Mouse (Mus musculus) heart, adult 2 months (tissue): ENCODE data around the gene Smim20. TPM values are rescaled to one million over a fixed set of nuclear protein-coding genes. Genes with fewer than 3 reads are reported as not detected.

Experiments
- DNase-seq, 2 experiments: peaks; one replicate each; pipeline ENCODE4 v3.0.0; 2021
- H3K27ac ChIP-seq: fragments of 200-600 bp; 2 replicates; pipeline ENCODE4 v1.8.1; 2022
- H3K27me3 ChIP-seq: fragments of 200-500 bp; 2 replicates; pipeline ENCODE4 v1.6.1; 2012; ENCODE audit warnings: mild to moderate bottlenecking, low read length, inconsistent platforms, mixed read lengths; ENCODE audit not compliant: control insufficient read depth, insufficient read depth
- H3K36me3 ChIP-seq: fragments of 200-500 bp; 2 replicates; pipeline ENCODE4 v1.6.1; 2012; ENCODE audit warnings: low read length, inconsistent platforms; ENCODE audit not compliant: control insufficient read depth, insufficient read depth
- H3K4me1 ChIP-seq: fragments of 200-500 bp; 2 replicates; pipeline ENCODE4 v1.6.1; 2011; ENCODE audit warnings: low read length; ENCODE audit not compliant: control insufficient read depth, insufficient read depth
- H3K4me3 ChIP-seq: fragments of 200-600 bp; 2 replicates; pipeline ENCODE4 v1.8.1; 2022
- H3K79me2 ChIP-seq: fragments of 200-500 bp; replicated peaks from 2 replicates; pipeline ENCODE4 v1.6.1; 2012; ENCODE audit warnings: mild to moderate bottlenecking, inconsistent platforms, low read length, moderate library complexity, mixed read lengths; ENCODE audit not compliant: control insufficient read depth, insufficient read depth
- H3K9ac ChIP-seq: fragments of 200-500 bp; 2 replicates; pipeline ENCODE4 v1.6.1; 2012; ENCODE audit warnings: low read depth, mild to moderate bottlenecking, control low read depth, inconsistent platforms, low read length, mixed read lengths
- CTCF ChIP-seq: fragments of 200-600 bp; IDR thresholded peaks from 2 replicates; pipeline ENCODE4 v1.8.1; 2022; ENCODE audit warnings: antibody characterized with exemption, mild to moderate bottlenecking, moderate library complexity
- EP300 ChIP-seq: fragments of 200-500 bp; IDR thresholded peaks from 2 replicates; pipeline ENCODE4 v1.6.1; 2011; ENCODE audit warnings: low read depth, low read length, control low read depth; ENCODE audit not compliant: insufficient read depth
- POLR2A ChIP-seq: fragments of 200-500 bp; IDR thresholded peaks from 2 replicates; pipeline ENCODE4 v1.6.1; 2011; ENCODE audit warnings: mild to moderate bottlenecking, low read depth, low read length, control low read depth; ENCODE audit not compliant: insufficient read depth
- WGBS: fragments of 180-500 bp; shearing (Covaris S2); methylation state at CpG from one replicate; pipeline ENCODE4 v1.1.7; 2018; 5-methylcytosine and 5-hydroxymethylcytosine counted together
- intact Hi-C: fragments of 180-260 bp; cut with DNase I; formaldehyde crosslinking; loops from one replicate; pipeline ENCODE4 v1.15.1; 2025
- polyA plus RNA-seq: library from polyadenylated mRNA; depleted of rRNA; stranded (reverse); fragments of >200 nt; gene quantifications from 2 replicates; pipeline ENCODE4 v1.2.3, GENCODE M21; 2012
- total RNA-seq, 2 experiments: library from RNA; stranded (reverse); gene quantifications; 2 replicates each; pipeline ENCODE4 v1.2.3; 2021

The Smim20 gene
- total and polyA plus RNA-seq, 3 experiments, result 92.3 to 115 (median 100.0) TPM

DNA sequence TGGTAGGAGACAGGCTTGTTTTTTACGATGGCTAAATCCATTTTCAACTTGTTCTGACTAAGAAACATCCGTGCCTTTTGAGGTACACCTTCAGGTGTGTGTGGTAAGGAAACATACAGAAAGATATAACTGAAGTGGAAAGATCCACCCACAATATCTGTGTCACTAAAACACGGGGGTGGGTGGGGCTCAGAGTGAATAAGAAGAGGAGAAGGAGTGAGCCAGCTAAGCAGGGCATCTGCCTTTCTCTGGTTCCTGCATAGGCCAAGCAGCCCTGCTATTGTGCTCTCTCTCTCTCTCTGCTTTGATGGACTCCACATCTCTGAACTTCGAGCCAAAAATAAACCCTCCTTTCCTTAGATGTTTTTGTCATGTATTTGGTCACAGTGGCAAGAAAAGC lies 38.1 kb downstream of the Smim20 start:
- H3K36me3 ChIP-seq, result no peaks in the 10 kb centered on the region
- H3K79me2 ChIP-seq, result no peaks in the 10 kb centered on the region
- intact Hi-C loops, result no loop called here
- no peaks in the 10 kb centered on the region for H3K27me3 ChIP-seq
- 54% methylated on average over 4 of the region's 4 CpGs for WGBS
- H3K9ac ChIP-seq, result no peak overlapping the region
- H3K4me3 ChIP-seq, result no peak overlapping the region
- no peak overlapping the region for H3K27ac ChIP-seq
- DNase-seq, result no peak
- no peak for TF ChIP-seq CTCF
- no peak for TF ChIP-seq EP300
- no peak for TF ChIP-seq POLR2A
- H3K4me1 ChIP-seq, result no peaks in the 10 kb centered on the region

DNA sequence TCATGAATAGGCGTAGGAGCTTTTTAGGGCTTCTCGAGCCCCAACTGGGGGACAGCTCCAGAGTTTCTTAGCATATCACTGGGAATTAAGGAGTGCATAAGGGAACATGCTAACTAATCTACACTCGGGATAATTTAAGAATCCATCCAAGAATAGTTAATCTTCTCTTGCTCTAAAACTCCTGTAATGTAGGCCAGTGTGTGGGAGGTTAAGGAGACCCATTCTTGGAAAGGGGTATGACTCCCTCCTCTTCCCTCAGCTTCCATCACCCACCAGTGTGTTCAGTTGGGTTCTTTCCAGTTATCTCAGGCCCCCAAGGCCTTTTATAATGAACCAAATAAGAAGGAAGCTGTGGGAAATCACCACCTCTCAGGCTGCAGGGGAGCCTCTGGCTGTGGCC lies 40.0 kb downstream of the Smim20 start:
- Histone ChIP-seq H3K9ac (no peak overlapping the region), H3K27me3 (no peaks in the 10 kb centered on the region), H3K4me3 (no peak overlapping the region), H3K36me3 (no peaks in the 10 kb centered on the region), H3K79me2 (no peaks in the 10 kb centered on the region), H3K27ac (no peak overlapping the region), H3K4me1 (no peaks in the 10 kb centered on the region)
- TF ChIP-seq POLR2A (no peak), EP300 (no peak), CTCF (no peak)
- intact Hi-C loops, result no loop called here
- DNase-seq, result no peak
- WGBS, result 83% methylated on average over 3 of the region's 3 CpGs

DNA sequence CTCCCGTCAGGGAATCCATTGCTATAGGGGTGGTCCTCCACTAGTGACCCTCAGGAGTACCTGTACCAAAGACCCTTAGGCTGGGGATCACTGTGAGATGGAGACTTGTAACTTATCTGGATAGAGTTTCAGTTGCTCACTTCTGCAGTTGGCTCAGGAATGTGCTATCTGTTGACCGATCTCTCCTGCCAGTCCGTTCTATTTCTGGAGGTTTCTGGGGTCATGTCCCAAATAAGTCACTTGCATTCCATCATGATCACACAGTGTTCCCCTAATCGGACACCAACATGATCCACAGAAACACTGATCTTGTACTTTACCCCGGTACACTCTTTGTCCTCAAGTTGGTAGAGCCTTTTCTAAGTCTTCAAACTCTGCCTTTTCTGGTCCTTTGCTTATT lies 40.6 kb downstream of the Smim20 start:
- H3K9ac ChIP-seq, result no peak overlapping the region
- TF ChIP-seq POLR2A (no peak), CTCF (no peak), EP300 (no peak)
- no peaks in the 10 kb centered on the region for H3K36me3 ChIP-seq
- intact Hi-C loops, result no loop called here
- H3K4me3 ChIP-seq, result no peak overlapping the region
- no peak overlapping the region for H3K27ac ChIP-seq
- no peak for DNase-seq
- H3K4me1 ChIP-seq, result no peaks in the 10 kb centered on the region
- no peaks in the 10 kb centered on the region for H3K79me2 ChIP-seq
- no peaks in the 10 kb centered on the region for H3K27me3 ChIP-seq
- WGBS, result 71% methylated on average over 5 of the region's 5 CpGs

DNA sequence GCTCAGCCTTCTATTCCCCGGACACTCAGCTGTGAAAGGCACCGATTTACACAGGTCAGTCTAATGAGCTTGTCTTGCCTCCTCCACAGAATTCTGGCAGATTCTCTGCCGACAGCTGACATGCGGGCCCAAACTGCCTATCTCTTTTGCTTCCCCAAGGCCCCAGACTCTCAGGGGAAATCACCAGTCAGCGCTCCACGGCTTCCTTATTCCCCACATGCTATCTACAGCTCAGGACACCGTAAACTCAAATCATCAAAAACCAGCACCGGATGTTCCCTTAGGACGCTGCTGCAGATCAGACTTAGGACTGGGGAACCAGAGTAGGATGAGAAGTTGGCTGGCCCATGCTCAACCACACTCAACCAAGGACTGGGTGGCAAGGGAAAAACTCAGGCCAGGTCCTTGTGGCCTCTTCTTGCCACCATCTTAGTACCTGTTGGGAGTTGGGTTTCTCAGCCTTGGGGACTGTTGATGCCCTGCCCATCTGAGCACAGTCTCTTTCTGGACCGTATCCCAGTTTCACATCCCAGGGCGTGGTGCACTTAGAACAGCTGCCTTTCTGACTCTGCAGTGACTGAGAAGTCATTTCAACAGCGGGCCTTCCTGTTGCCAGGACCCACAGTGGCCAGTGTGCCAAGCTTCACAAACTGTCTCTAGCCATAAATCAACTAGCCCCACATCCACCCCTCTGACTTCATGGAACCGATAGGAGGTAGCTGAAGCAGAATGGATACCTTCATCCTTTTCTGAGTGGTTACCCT lies 47.7 kb downstream of the Smim20 start:
- WGBS, result 71% methylated on average over 13 of the region's 13 CpGs
- Histone ChIP-seq H3K4me1 (no peaks in the 10 kb centered on the region), H3K36me3 (no peaks in the 10 kb centered on the region), H3K9ac (no peak overlapping the region), H3K4me3 (no peak overlapping the region), H3K27ac (no peak overlapping the region), H3K27me3 (no peaks in the 10 kb centered on the region), H3K79me2 (no peaks in the 10 kb centered on the region)
- intact Hi-C loops, result loop anchor here (5.0 kb wide), 1 partner anchor 42 kb away; no protein-coding TSS in a partner anchor
- TF ChIP-seq CTCF (no peak), POLR2A (no peak), EP300 (no peak)
- DNase-seq, result peak; percentile 36 to 65

DNA sequence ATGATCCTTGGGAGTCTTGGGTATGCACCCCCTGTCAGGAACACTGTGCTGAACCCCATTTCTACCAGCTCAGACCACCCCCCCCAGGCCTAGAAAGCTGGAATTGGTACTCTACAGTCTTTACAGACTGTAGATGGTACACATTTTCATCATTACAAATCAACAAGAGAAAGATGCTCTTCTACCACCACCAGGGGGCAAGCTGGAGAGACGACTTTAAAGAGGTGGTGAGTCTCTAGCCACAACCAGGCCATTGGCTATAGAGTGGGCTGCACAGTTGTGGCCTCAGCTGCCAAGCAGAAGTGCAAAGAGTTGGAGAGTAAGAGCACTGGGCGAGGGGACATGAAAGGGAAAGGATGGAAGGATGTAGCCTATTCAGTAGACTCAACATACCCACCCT lies 48.9 kb downstream of the Smim20 start:
- no peaks in the 10 kb centered on the region for H3K27me3 ChIP-seq
- no peak for DNase-seq
- no peak overlapping the region for H3K4me3 ChIP-seq
- no peaks in the 10 kb centered on the region for H3K79me2 ChIP-seq
- H3K9ac ChIP-seq, result no peak overlapping the region
- TF ChIP-seq CTCF (peak; percentile 23), POLR2A (no peak)
- 63% methylated on average over 2 of the region's 2 CpGs for WGBS
- no peaks in the 10 kb centered on the region for H3K4me1 ChIP-seq
- no peaks in the 10 kb centered on the region for H3K36me3 ChIP-seq
- H3K27ac ChIP-seq, result no peak overlapping the region
- intact Hi-C loops, result loop anchor here (5.0 kb wide), 1 partner anchor 44 kb away; no protein-coding TSS in a partner anchor

DNA sequence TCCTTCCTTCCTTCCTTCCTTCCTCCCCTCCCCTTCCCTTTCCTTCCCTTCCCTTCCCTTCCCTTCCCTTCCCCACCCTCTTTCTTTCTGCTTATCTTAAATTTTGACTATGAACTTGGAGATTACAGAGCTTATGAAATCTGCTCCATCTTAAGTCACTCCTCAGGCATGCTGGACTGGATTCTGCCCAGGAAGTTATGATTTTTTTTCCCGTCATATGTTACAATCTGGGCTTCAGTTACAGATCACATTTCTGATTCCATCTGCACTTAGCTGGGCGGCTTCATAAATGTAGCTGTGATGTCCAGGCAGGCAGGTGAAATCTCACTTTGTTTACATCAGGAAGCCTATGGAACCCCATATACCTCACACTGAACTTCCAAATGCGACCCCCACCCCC lies 50.5 kb downstream of the Smim20 start:
- Histone ChIP-seq H3K36me3 (no peaks in the 10 kb centered on the region), H3K4me1 (no peaks in the 10 kb centered on the region), H3K27ac (no peak overlapping the region), H3K27me3 (no peaks in the 10 kb centered on the region), H3K9ac (no peak overlapping the region), H3K4me3 (no peak overlapping the region), H3K79me2 (no peaks in the 10 kb centered on the region)
- intact Hi-C loops, result loop anchor here (5.0 kb wide), 1 partner anchor 45 kb away; no protein-coding TSS in a partner anchor
- no peak for TF ChIP-seq POLR2A
- TF ChIP-seq EP300, result no peak
- TF ChIP-seq CTCF, result no peak
- no peak for DNase-seq
- 76% methylated on average over 3 of the region's 3 CpGs for WGBS
